Mouse (Mus musculus) hindbrain, embryonic 16.5 days (tissue): ENCODE results near the gene Tab2. TPM values are rescaled to one million over a fixed set of nuclear protein-coding genes. Genes with fewer than 3 reads are reported as not detected.
A peak's percentile ranks its signal among the peaks of the same experiment; 100 is the strongest.

ENCODE experiments used
- ATAC-seq: fragments of 200-750 bp; cut with Nextera tagmentation; 2 replicates; pipeline ENCODE4 v1.8.0; 2017; ENCODE audit warnings: moderate TSS enrichment, moderate library complexity
- H3K27ac ChIP-seq: fragments of 300-500 bp; sonication (generic); 2 replicates; pipeline ENCODE4 v1.5.1; 2014; ENCODE audit warnings: low read depth, mild to moderate bottlenecking, control low read depth, low read length, moderate library complexity
- H3K27me3 ChIP-seq: fragments of 300-500 bp; sonication (generic); replicated peaks from 2 replicates; pipeline ENCODE4 v1.6.1; 2014; ENCODE audit warnings: low read length; ENCODE audit not compliant: control insufficient read depth, insufficient read depth
- H3K36me3 ChIP-seq: fragments of 300-500 bp; sonication (generic); 2 replicates; pipeline ENCODE4 v1.6.1; 2014; ENCODE audit warnings: mild to moderate bottlenecking, low read length, moderate library complexity, mixed read lengths; ENCODE audit not compliant: control insufficient read depth, insufficient read depth
- H3K4me1 ChIP-seq: fragments of 300-500 bp; sonication (generic); 2 replicates; pipeline ENCODE4 v1.6.1; 2014; ENCODE audit warnings: low read depth, low read length; ENCODE audit not compliant: control insufficient read depth, insufficient read depth
- H3K4me2 ChIP-seq: fragments of 300-500 bp; sonication (generic); 2 replicates; pipeline ENCODE4 v1.6.1; 2014; ENCODE audit warnings: mild to moderate bottlenecking, low read length, control low read depth, moderate library complexity
- H3K4me3 ChIP-seq: fragments of 300-500 bp; sonication (generic); 2 replicates; pipeline ENCODE4 v1.5.1; 2014; ENCODE audit warnings: mild to moderate bottlenecking, low read length, control low read depth, moderate library complexity
- H3K9ac ChIP-seq: fragments of 300-500 bp; sonication (generic); 2 replicates; pipeline ENCODE4 v1.6.1; 2014; ENCODE audit warnings: low read depth, mild to moderate bottlenecking, control low read depth, low read length, moderate library complexity
- H3K9me3 ChIP-seq: fragments of 300-500 bp; sonication (generic); 2 replicates; pipeline ENCODE4 v1.6.1; 2014; ENCODE audit warnings: mild to moderate bottlenecking, low read length, moderate library complexity; ENCODE audit not compliant: control insufficient read depth
- WGBS: fragments of 180-500 bp; shearing (Covaris S2); extraction: QIAGEN DNeasy Blood & Tissue Kit; methylation state at CpG from one replicate; pipeline ENCODE4 v1.1.7; 2014; 5-methylcytosine and 5-hydroxymethylcytosine counted together
- polyA plus RNA-seq: library from polyadenylated mRNA; unstranded; fragments of >200 nt; fragmentation: Nextera tagmentation; extraction: Ambion mirVana; gene quantifications from 2 replicates; pipeline ENCODE4 v1.2.1, GENCODE M21; 2015

Gene Tab2
- polyA plus RNA-seq = 12.3 and 12.4 TPM in 2 replicates

GRCm38 (mm10) chr10:7956228-7957001 lies at the start of gene Tab2:
Gene Tab2 (minus strand): TSS chr10:7956230.
- peak within 1 kb of the TSS; percentile 100 for H3K9ac ChIP-seq
- no peaks in the 10 kb centered on the region for H3K36me3 ChIP-seq
- peaks cover 19% of the 10 kb centered on the region for H3K4me1 ChIP-seq
- peak within 1 kb of the TSS; percentile 93 for H3K4me2 ChIP-seq
- under 1% methylated on average over 77 of the region's 97 CpGs for WGBS
- H3K27me3 ChIP-seq = no peaks in the 10 kb centered on the region
- peak within 1 kb of the TSS; percentile 99 for H3K27ac ChIP-seq
- peak; percentile 97 for ATAC-seq
- peak within 1 kb of the TSS; percentile 85 for H3K4me3 ChIP-seq
- no peaks in the 10 kb centered on the region for H3K9me3 ChIP-seq

- 82% methylated on average over 10 of the region's 10 CpGs for WGBS
- Histone ChIP-seq H3K27me3 (no peaks in the 10 kb centered on the region), H3K36me3 (no peaks in the 10 kb centered on the region), H3K4me2 (no peak overlapping the region), H3K4me1 (no peaks in the 10 kb centered on the region), H3K9ac (no peak overlapping the region), H3K4me3 (no peak overlapping the region), H3K27ac (no peak overlapping the region), H3K9me3 (no peaks in the 10 kb centered on the region)
- ATAC-seq = no peak
Measured at GRCm38 (mm10) chr10:7992258-7992919, 36.4 kb upstream of the Tab2 start.

GRCm38 (mm10) chr10:7991596-7991995 lies 35.6 kb upstream of the Tab2 start:
- no peak for ATAC-seq
- H3K27ac ChIP-seq = no peak overlapping the region

GRCm38 (mm10) chr10:7987521-7987920 lies 31.5 kb upstream of the Tab2 start:
- Histone ChIP-seq H3K27ac (no peak overlapping the region), H3K36me3 (no peaks in the 10 kb centered on the region), H3K9ac (no peak overlapping the region), H3K4me1 (no peaks in the 10 kb centered on the region), H3K4me2 (no peak overlapping the region), H3K27me3 (no peaks in the 10 kb centered on the region), H3K9me3 (no peaks in the 10 kb centered on the region), H3K4me3 (no peak overlapping the region)
- ATAC-seq = no peak
- WGBS = 90% methylated on average over 8 of the region's 8 CpGs

More at GRCm38 (mm10) chr10:7991596-7991995, 35.6 kb upstream of the Tab2 start:
- H3K9me3 ChIP-seq = no peaks in the 10 kb centered on the region
- H3K4me1 ChIP-seq = no peaks in the 10 kb centered on the region
- H3K4me3 ChIP-seq = no peak overlapping the region
- WGBS = 80% methylated on average over 5 of the region's 5 CpGs
- no peak overlapping the region for H3K9ac ChIP-seq
- no peaks in the 10 kb centered on the region for H3K36me3 ChIP-seq
- no peak overlapping the region for H3K4me2 ChIP-seq
- no peaks in the 10 kb centered on the region for H3K27me3 ChIP-seq

- no peaks in the 10 kb centered on the region for H3K27me3 ChIP-seq
- H3K27ac ChIP-seq = no peak overlapping the region
- H3K4me3 ChIP-seq = no peak overlapping the region
- H3K4me1 ChIP-seq = no peaks in the 10 kb centered on the region
- H3K4me2 ChIP-seq = no peak overlapping the region
- ATAC-seq = no peak
- H3K9ac ChIP-seq = no peak overlapping the region
- WGBS = 95% methylated on average over 9 of the region's 9 CpGs
- no peaks in the 10 kb centered on the region for H3K9me3 ChIP-seq
- no peaks in the 10 kb centered on the region for H3K36me3 ChIP-seq
Measured at GRCm38 (mm10) chr10:7976462-7976861, 20.4 kb upstream of the Tab2 start.

- H3K27me3 ChIP-seq = no peaks in the 10 kb centered on the region
- no peak overlapping the region for H3K4me2 ChIP-seq
- H3K27ac ChIP-seq = no peak overlapping the region
- H3K4me3 ChIP-seq = no peak overlapping the region
- no peaks in the 10 kb centered on the region for H3K36me3 ChIP-seq
- WGBS = 97% methylated on average over 2 of the region's 2 CpGs
- no peaks in the 10 kb centered on the region for H3K4me1 ChIP-seq
- no peak for ATAC-seq
- H3K9me3 ChIP-seq = no peaks in the 10 kb centered on the region
- H3K9ac ChIP-seq = no peak overlapping the region
Measured at GRCm38 (mm10) chr10:7968747-7969280, 12.8 kb upstream of the Tab2 start.

- H3K27ac ChIP-seq = no peak overlapping the region
- WGBS = 89% methylated on average over 3 of the region's 3 CpGs
- H3K4me2 ChIP-seq = no peak overlapping the region
- H3K27me3 ChIP-seq = no peaks in the 10 kb centered on the region
- no peaks in the 10 kb centered on the region for H3K4me1 ChIP-seq
- H3K36me3 ChIP-seq = no peaks in the 10 kb centered on the region
- H3K4me3 ChIP-seq = no peak overlapping the region
- no peak for ATAC-seq
- H3K9me3 ChIP-seq = no peaks in the 10 kb centered on the region
- no peak overlapping the region for H3K9ac ChIP-seq
Measured at GRCm38 (mm10) chr10:7967096-7967495, 11.1 kb upstream of the Tab2 start.

- H3K4me3 ChIP-seq = no peak overlapping the region
- no peak overlapping the region for H3K27ac ChIP-seq
- ATAC-seq = no peak
- H3K36me3 ChIP-seq = no peaks in the 10 kb centered on the region
- H3K27me3 ChIP-seq = no peaks in the 10 kb centered on the region
- no peaks in the 10 kb centered on the region for H3K9me3 ChIP-seq
- peaks cover 5% of the 10 kb centered on the region for H3K4me1 ChIP-seq
- no peak overlapping the region for H3K9ac ChIP-seq
- H3K4me2 ChIP-seq = no peak overlapping the region
- WGBS = 75% methylated on average over 6 of the region's 6 CpGs
Measured at GRCm38 (mm10) chr10:7959073-7959472, 3.0 kb upstream of the Tab2 start.

- no peaks in the 10 kb centered on the region for H3K36me3 ChIP-seq
- peak overlapping the region; percentile 93 for H3K4me2 ChIP-seq
- peaks cover 19% of the 10 kb centered on the region for H3K4me1 ChIP-seq
- ATAC-seq = peak; percentile 66
- H3K4me3 ChIP-seq = peak overlapping the region; percentile 85
- peak overlapping the region; percentile 100 for H3K9ac ChIP-seq
- H3K9me3 ChIP-seq = no peaks in the 10 kb centered on the region
- WGBS = 0% methylated on average over 8 of the region's 76 CpGs
- no peaks in the 10 kb centered on the region for H3K27me3 ChIP-seq
- H3K27ac ChIP-seq = peak overlapping the region; percentile 99
Measured at GRCm38 (mm10) chr10:7955634-7956121, 352 bp downstream of the Tab2 start.
